Mouse (Mus musculus) hindlimb bud, embryonic 11.5 days (tissue): ENCODE data around the gene Vmo1.
"Not testable (repeated sequence)": the region's sequence is repeated elsewhere in the genome, so short reads cannot be mapped to it uniquely, and the experiment has no call there.

Source experiments
- DNase-seq: peaks from one replicate; pipeline ENCODE4 v3.0.0-alpha.2; 2012; ENCODE audit warnings: low read depth, low spot score; ENCODE audit errors: extremely low spot score

Gene Vmo1

DNA sequence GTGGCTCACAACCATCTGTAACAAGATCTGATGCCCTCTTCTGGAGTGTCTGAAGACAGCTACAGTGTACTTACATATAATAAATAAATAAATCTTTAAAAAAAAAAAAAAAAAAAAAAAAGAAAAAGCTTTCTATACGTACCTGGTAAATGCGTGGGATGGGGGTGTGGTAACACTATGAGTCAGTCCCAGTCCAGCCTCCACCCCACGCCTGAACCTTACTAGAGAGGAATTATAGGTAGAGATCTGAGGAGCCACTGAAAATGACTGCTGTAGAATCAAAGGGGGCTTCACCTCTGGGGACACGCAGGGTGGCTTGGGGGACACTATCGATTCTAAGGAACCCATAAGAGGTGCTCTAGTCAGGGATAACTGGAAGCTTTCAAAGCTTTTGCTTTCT lies 41.1 kb downstream of the Vmo1 start:
- not testable (repeated sequence) for DNase-seq

DNA sequence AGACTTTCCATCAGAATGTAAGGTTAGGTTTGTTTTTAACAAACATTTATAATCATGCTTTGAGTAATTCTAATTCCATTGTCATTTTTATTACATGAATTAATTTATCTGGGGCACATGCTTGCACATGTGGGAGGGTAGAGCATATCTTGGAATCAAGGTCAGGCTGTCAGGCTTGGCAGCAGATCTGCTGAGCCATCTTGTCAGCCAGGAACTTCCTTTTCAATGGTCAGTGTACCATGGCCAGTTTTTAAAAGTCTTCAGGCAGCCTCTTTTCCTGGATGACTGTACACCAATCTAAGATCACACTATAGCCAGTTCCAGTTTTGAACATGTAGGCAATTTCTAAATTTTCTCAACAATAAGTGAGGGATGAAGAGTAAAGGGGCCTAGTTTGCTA lies 41.7 kb downstream of the Vmo1 start:
- no peak for DNase-seq

DNA sequence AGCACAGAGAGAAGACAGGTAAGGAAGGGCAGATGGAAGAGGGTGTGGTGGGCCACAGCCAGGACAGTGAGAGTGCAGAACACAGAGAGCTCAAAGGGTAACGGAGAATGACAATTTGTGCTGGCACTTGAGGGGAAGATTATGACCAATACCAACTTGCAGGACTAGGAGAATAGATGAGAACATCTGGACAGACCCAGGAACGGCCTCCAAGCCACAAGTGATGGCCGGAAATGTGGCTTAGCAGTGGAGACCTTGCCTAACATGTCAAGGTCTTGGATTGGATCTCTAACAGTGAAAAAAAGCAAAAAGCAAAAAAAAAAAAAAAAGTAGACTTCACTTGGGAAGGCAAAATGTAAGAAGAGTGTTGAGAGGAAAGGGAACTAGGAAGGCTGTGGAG lies 44.7 kb downstream of the Vmo1 start:
- DNase-seq: no peak

DNA sequence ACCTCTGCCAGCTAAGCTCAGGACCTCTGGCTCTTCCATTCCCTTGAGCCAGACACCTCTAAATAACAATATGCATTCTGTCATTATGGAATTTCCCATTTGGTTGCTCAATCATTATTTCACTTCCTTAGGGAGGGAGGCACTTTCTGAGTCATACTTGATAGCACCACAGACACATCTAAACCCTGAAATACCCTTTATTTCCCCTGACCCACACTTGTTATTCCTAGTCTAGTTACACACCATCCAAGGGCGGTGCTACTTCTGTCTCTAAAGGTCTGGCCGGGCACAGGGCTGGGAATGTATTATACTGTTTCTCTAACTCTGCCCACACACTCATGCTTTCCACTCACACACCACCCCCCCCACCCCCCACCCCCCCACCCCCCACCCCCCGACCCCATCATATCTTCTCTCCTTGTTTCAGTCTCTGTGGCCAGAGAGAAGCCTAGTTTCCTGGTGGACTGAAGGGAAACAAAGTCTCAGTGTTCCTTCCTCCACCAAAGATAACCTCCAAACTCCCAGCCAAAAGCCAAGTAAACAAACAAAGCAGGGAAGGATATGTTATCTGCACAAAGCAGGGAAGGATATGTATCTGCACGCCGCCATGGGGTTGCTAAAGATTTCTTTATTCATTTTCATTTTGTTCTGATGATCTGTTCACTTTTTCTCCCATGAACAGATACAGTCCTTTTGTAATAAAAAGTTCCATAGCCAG lies 46.4 kb downstream of the Vmo1 start:
- DNase-seq: no peak

DNA sequence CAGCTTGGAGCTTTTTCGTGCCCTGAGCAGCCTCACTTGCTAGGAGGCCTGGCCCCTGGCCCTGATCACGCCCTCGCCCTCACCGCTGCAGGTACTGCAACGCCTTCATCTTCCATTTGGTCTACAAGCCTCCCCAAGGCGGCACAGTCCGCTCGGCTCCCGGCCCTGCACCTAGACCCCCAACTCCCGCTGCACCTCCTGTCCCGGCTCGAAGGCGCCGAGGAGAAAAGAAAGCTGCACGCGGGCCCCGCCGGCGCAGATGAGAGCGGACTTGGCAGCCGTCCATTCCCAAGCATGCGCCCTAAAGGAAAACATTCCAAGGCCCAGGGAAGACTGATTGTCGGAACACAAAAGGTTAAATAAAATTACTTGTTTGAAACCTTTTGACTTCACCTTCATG lies 48.6 kb downstream of the Vmo1 start:
- no peak for DNase-seq

DNA sequence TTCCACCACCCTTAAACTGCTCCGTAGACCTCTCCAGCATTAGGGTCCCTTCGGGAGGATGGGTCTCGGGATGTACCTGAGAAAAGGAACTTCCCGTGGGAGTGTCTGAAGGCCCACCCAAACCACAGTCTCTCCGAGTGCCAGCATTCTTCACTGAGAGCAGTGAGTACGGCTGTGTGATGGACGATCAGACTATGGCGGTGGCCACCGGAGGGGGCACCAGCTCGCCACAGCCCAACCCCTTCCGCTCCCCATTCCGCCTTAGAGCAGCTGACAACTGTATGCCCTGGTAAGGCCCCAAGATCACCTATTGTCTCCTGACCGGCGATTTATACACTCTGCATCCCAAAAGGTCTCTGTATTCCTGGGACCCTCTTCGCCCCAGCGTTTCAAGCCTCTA lies 49.2 kb downstream of the Vmo1 start:
- no peak for DNase-seq

DNA sequence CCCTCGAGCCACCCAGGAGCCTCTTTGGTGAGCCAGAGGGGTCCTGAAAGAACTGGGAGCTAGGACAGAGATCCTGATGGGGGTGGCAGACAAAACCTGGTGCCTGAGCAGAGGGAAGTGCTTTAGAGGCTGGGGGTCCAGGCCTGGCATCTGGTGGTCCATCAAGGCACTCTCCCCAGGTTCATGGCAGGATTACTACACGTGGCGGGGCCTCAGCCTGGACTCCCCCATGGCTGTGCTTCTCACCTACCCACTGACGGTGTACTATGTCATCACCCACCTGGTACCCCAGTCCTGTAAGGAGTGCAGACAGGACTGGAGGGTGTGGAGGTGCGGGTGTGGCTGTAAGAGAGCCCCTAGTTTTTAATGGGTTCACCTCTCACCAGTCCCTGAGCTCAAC lies 50.4 kb downstream of the Vmo1 start:
- DNase-seq: no peak
